Mouse (Mus musculus) liver, embryonic 11.5 days (tissue): Measurements from ENCODE around the gene Lrp8. TPM values are rescaled to one million over a fixed set of nuclear protein-coding genes. Genes with fewer than 3 reads are reported as not detected.

Experiments
- ATAC-seq: fragments of 200-750 bp; cut with Nextera tagmentation; replicated peaks from 2 replicates; pipeline ENCODE4 v1.8.0; 2017; ENCODE audit warnings: moderate number of reproducible peaks, mild to moderate bottlenecking, moderate TSS enrichment, moderate library complexity; ENCODE audit not compliant: low FRiP score
- DNase-seq: peaks from one replicate; pipeline ENCODE4 v3.0.0-alpha.2; 2017; ENCODE audit warnings: low spot score
- H3K27ac ChIP-seq: fragments of 300-500 bp; sonication (generic); 2 replicates; pipeline ENCODE4 v1.5.1; 2014; ENCODE audit warnings: mild to moderate bottlenecking, low read depth, low read length, control low read depth
- H3K27me3 ChIP-seq: fragments of 300-500 bp; sonication (generic); replicated peaks from 2 replicates; pipeline ENCODE4 v1.6.1; 2014; ENCODE audit warnings: low read length, mixed read lengths; ENCODE audit not compliant: control insufficient read depth, insufficient read depth
- H3K36me3 ChIP-seq: fragments of 300-500 bp; sonication (generic); 2 replicates; pipeline ENCODE4 v1.6.1; 2014; ENCODE audit warnings: mild to moderate bottlenecking, low read length, moderate library complexity, mixed read lengths; ENCODE audit not compliant: control insufficient read depth, insufficient read depth
- H3K4me1 ChIP-seq: fragments of 300-500 bp; sonication (generic); replicated peaks from 2 replicates; pipeline ENCODE4 v1.6.1; 2014; ENCODE audit warnings: low read length, mixed read lengths; ENCODE audit not compliant: control insufficient read depth, insufficient read depth
- H3K4me2 ChIP-seq: fragments of 300-500 bp; sonication (generic); 2 replicates; pipeline ENCODE4 v1.6.1; 2014; ENCODE audit warnings: mild to moderate bottlenecking, control low read depth, moderate library complexity
- H3K4me3 ChIP-seq: fragments of 300-500 bp; sonication (generic); 2 replicates; pipeline ENCODE4 v1.5.1; 2014; ENCODE audit warnings: low read depth, low read length, control low read depth
- H3K9ac ChIP-seq: fragments of 300-500 bp; sonication (generic); 2 replicates; pipeline ENCODE4 v1.6.1; 2014; ENCODE audit warnings: low read depth, low read length, control low read depth
- H3K9me3 ChIP-seq: fragments of 300-500 bp; sonication (generic); 2 replicates; pipeline ENCODE4 v1.6.1; 2016; ENCODE audit warnings: low read length, inconsistent platforms, mixed read lengths; ENCODE audit not compliant: control insufficient read depth
- WGBS: fragments of 180-500 bp; shearing (Covaris S2); extraction: QIAGEN DNeasy Blood & Tissue Kit; methylation state at CpG from one replicate; pipeline ENCODE4 v1.1.7; 2014; 5-methylcytosine and 5-hydroxymethylcytosine counted together
- polyA plus RNA-seq: library from polyadenylated mRNA; unstranded; fragments of >200 nt; fragmentation: Nextera tagmentation; extraction: Ambion mirVana; gene quantifications from 2 replicates; pipeline ENCODE4 v1.2.1, GENCODE M21; 2014

Gene Lrp8
- polyA plus RNA-seq, 1 experiment from 2014 or later, result 5.3 TPM

DNA sequence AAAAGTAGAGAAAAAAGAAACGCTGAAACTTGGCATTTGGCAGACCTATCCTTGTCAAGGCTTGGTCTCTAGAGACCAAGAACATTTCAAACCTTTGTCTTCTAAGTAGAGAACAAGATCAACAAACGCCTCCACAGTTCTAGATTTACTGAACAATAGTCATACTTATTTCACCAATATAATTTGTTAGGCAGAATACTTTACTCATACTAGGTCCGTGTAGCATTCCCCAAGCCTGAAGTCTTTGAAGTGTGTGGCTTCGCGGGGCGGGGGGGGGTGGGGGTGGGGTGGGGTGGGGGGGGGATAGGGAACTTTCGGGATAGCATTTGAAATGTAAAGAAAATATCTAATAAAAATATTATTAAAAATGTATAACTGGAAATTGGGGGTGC is 121.7 kb downstream of the Lrp8 start:
- Histone ChIP-seq H3K9ac (peak overlapping the region; percentile 39; the same call in 1 of the 2 replicates), H3K27me3 (no peaks in the 10 kb centered on the region), H3K9me3 (no peaks in the 10 kb centered on the region), H3K27ac (peak overlapping the region; percentile 27; the same call in 1 of the 2 replicates), H3K4me3 (peak overlapping the region; percentile 77), H3K4me2 (peak overlapping the region; percentile 73), H3K36me3 (no peaks in the 10 kb centered on the region), H3K4me1 (peaks cover 29% of the 10 kb centered on the region)
- 41% methylated on average over 7 of the region's 7 CpGs for WGBS
- ATAC-seq (no peak), DNase-seq (no peak)

Other genes with a start within 250 kb of the Lrp8 start
- not detected in 2 replicates for gene Dmrtb1, start 118.0 kb upstream of the Lrp8 start, polyA plus RNA-seq
- gene Magoh, start 77.5 kb downstream of the Lrp8 start, polyA plus RNA-seq, result 215 and 224 TPM in 2 replicates
- 89.2 and 90.7 TPM in 2 replicates for gene 0610037L13Rik, start 87.6 kb downstream of the Lrp8 start, polyA plus RNA-seq
- gene Cpt2, start 121.3 kb downstream of the Lrp8 start, polyA plus RNA-seq, result 52.8 and 63.7 TPM in 2 replicates
- gene Slc1a7, start 166.1 kb downstream of the Lrp8 start, polyA plus RNA-seq, result not detected in 2 replicates